ENCODE assay signal across 8 mouse cellular contexts in genomic region chr7:127026616-127026983, GRCm38 (mm10). TPM values are rescaled to one million over a fixed set of nuclear protein-coding genes. Genes with fewer than 3 reads are reported as not detected.
A peak's percentile ranks its signal among the peaks of the same experiment; 100 is the strongest.
DNase-seq lines count a peak whose midpoint lies in the region; ATAC-seq and TF ChIP-seq lines count a peak whose summit lies in the region.

No protein-coding gene starts in this region.

- H3K4me3 ChIP-seq in heart, embryonic 14.5 days (ENCODE audit: control insufficient read depth in 1 of 2, insufficient read depth in 1 of 2, low read depth in 1 of 2, low read length in 2 of 2) = peak overlapping the region; percentile 88 to 98
- peak overlapping the region; percentile 77 for H3K4me3 ChIP-seq in G1E (ENCODE audit: low read depth, low read length)
- peak overlapping the region; percentile 94 for H3K4me3 ChIP-seq in forebrain, embryonic 13.5 days
- peak overlapping the region; percentile 99 for H3K4me3 ChIP-seq in liver, embryonic 11.5 days (ENCODE audit: low read depth, low read length)

- peaks cover 19 to 40% of the 10 kb centered on the region in 2 experiments for H3K4me1 ChIP-seq in heart, embryonic 14.5 days (ENCODE audit: control insufficient read depth in 2 of 2, insufficient read depth in 2 of 2, low read length in 2 of 2)
- H3K4me1 ChIP-seq in G1E (ENCODE audit: insufficient read depth, low read depth, low read length) = peaks cover 74% of the 10 kb centered on the region
- peaks cover 46% of the 10 kb centered on the region for H3K4me1 ChIP-seq in forebrain, embryonic 13.5 days
- peaks cover 47% of the 10 kb centered on the region for H3K4me1 ChIP-seq in liver, embryonic 11.5 days (replicated peaks; ENCODE audit: control insufficient read depth, insufficient read depth, low read length)

- ATAC-seq in heart, embryonic 14.5 days (ENCODE audit: insufficient number of reproducible peaks, insufficient read depth, low FRiP score, low read depth) = no peak
- no peak for ATAC-seq in G1E (ENCODE audit: extremely low read depth, insufficient number of reproducible peaks, low FRiP score, poor library complexity, severe bottlenecking)
- no peak for ATAC-seq in forebrain, embryonic 13.5 days
- no peak; the same call in 1 of the 2 replicates for ATAC-seq in liver, embryonic 11.5 days (replicated peaks; ENCODE audit: low FRiP score)
- no peak for ATAC-seq in frontal cortex, adult (ENCODE audit: low TSS enrichment)

- peak overlapping the region; percentile 99 for H3K9ac ChIP-seq in heart, embryonic 14.5 days (ENCODE audit: low read length)
- H3K9ac ChIP-seq in forebrain, embryonic 13.5 days = peak overlapping the region; percentile 100
- peak overlapping the region; percentile 100 for H3K9ac ChIP-seq in liver, embryonic 11.5 days (ENCODE audit: low read depth, low read length)

- peak overlapping the region; percentile 96 for H3K4me2 ChIP-seq in heart, embryonic 14.5 days (ENCODE audit: low read length)
- peak overlapping the region; percentile 99 for H3K4me2 ChIP-seq in forebrain, embryonic 13.5 days
- peak overlapping the region; percentile 99 for H3K4me2 ChIP-seq in liver, embryonic 11.5 days

- peaks cover 72% of the 10 kb centered on the region for H3K36me3 ChIP-seq in heart, embryonic 14.5 days (ENCODE audit: control insufficient read depth, insufficient read depth, low read length)
- peaks cover 82% of the 10 kb centered on the region for H3K36me3 ChIP-seq in G1E (replicated peaks)
- H3K36me3 ChIP-seq in forebrain, embryonic 13.5 days (ENCODE audit: poor library complexity, severe bottlenecking) = peaks cover 61% of the 10 kb centered on the region
- peaks cover 52% of the 10 kb centered on the region for H3K36me3 ChIP-seq in liver, embryonic 11.5 days (ENCODE audit: control insufficient read depth, insufficient read depth, low read length)

- DNase-seq in heart, postnatal 10 days = no peak
- no peak for DNase-seq in G1E (ENCODE audit: low spot score)
- DNase-seq in liver, embryonic 11.5 days (ENCODE audit: low spot score) = peak; percentile 77
- peak; percentile 76 for DNase-seq in spleen, adult 18-20 months
- DNase-seq in kidney, postnatal 4 days = no peak

- TF ChIP-seq CTCF in G1E (IDR thresholded peaks at IDR 0.05; ENCODE audit: low read depth, low read length) = no peak

- intact Hi-C loops in heart, postnatal 10 days (cut with DNase I) = loop anchor here (5.0 kb wide), 2 partner anchors 76 to 204 kb away; no protein-coding TSS in a partner anchor

- no peaks in the 10 kb centered on the region for H3K27me3 ChIP-seq in heart, embryonic 14.5 days (ENCODE audit: control insufficient read depth, insufficient read depth, low read length)
- no peaks in the 10 kb centered on the region for H3K27me3 ChIP-seq in G1E (ENCODE audit: insufficient read depth, low read length)
- no peaks in the 10 kb centered on the region for H3K27me3 ChIP-seq in forebrain, embryonic 13.5 days
- H3K27me3 ChIP-seq in liver, embryonic 11.5 days (replicated peaks; ENCODE audit: control insufficient read depth, insufficient read depth, low read length) = no peaks in the 10 kb centered on the region

- H3K9me3 ChIP-seq in heart, embryonic 14.5 days (ENCODE audit: control insufficient read depth, low read length) = no peaks in the 10 kb centered on the region
- no peaks in the 10 kb centered on the region for H3K9me3 ChIP-seq in G1E (replicated peaks)
- H3K9me3 ChIP-seq in forebrain, embryonic 13.5 days (replicated peaks) = no peaks in the 10 kb centered on the region
- H3K9me3 ChIP-seq in liver, embryonic 11.5 days (ENCODE audit: control insufficient read depth, low read length) = no peaks in the 10 kb centered on the region

- WGBS in heart, embryonic 14.5 days = no CpG with 5 or more reads among the region's 48 CpGs
- no CpG with 5 or more reads among the region's 48 CpGs for WGBS in forebrain, embryonic 13.5 days
- WGBS in liver, embryonic 11.5 days = no CpG with 5 or more reads among the region's 48 CpGs

- peak overlapping the region; percentile 91 to 100 for H3K27ac ChIP-seq in heart, embryonic 14.5 days (replicated peaks in 1 of 2; ENCODE audit: control insufficient read depth in 1 of 2, insufficient read depth in 1 of 2, low read depth in 2 of 2, low read length in 2 of 2)
- peak overlapping the region; percentile 99 for H3K27ac ChIP-seq in forebrain, embryonic 13.5 days
- peak overlapping the region; percentile 100 for H3K27ac ChIP-seq in liver, embryonic 11.5 days (ENCODE audit: low read depth, low read length)

RNA-seq across cellular contexts. Expression of gene Maz, which starts 0.2 kb away (rescaled TPM):
- polyA plus RNA-seq in heart, embryonic 14.5 days (2014; fragmentation: Nextera tagmentation; extraction: Ambion mirVana) = 37.6 and 44.7 TPM in 2 replicates
- total RNA-seq in heart, postnatal 10 days (2021) = 100 to 1,000 TPM; 106 to 113 TPM
- 122 and 130 TPM in 2 replicates for total RNA-seq in G1E (2014; fragmentation: Nextera tagmentation)
- 81.3 and 113 TPM in 2 replicates for total RNA-seq in G1E (2017)
- 641 and 824 TPM in 2 replicates for polyA plus RNA-seq in G1E (2012)
- 63.9 and 65.8 TPM in 2 replicates for polyA plus RNA-seq in forebrain, embryonic 13.5 days (2015; fragmentation: Nextera tagmentation; extraction: Ambion mirVana)
- polyA plus RNA-seq in liver, embryonic 11.5 days (2014; fragmentation: Nextera tagmentation; extraction: Ambion mirVana) = 90.8 and 98.8 TPM in 2 replicates

RNA-seq across cellular contexts. Expression of gene Prrt2, which starts 5.6 kb away (rescaled TPM):
- 2.1 and 3.2 TPM in 2 replicates for polyA plus RNA-seq in heart, embryonic 14.5 days (2014; fragmentation: Nextera tagmentation; extraction: Ambion mirVana)
- 1 to 10 TPM; 1.0 to 2.3 TPM for total RNA-seq in heart, postnatal 10 days (2021)
- total RNA-seq in G1E (2014; fragmentation: Nextera tagmentation) = 6.4 and 13.6 TPM in 2 replicates
- 0.35 TPM in 1 of 2 replicates, not detected in the other for total RNA-seq in G1E (2017)
- 1.5 and 2.0 TPM in 2 replicates for polyA plus RNA-seq in G1E (2012)
- 6.8 and 8.3 TPM in 2 replicates for polyA plus RNA-seq in forebrain, embryonic 13.5 days (2015; fragmentation: Nextera tagmentation; extraction: Ambion mirVana)
- polyA plus RNA-seq in liver, embryonic 11.5 days (2014; fragmentation: Nextera tagmentation; extraction: Ambion mirVana) = 4.5 and 5.4 TPM in 2 replicates

RNA-seq across cellular contexts. Expression of gene Gm42742, which starts 5.7 kb away (rescaled TPM):
- polyA plus RNA-seq in heart, embryonic 14.5 days (2014; fragmentation: Nextera tagmentation; extraction: Ambion mirVana) = 41.9 and 45.0 TPM in 2 replicates
- total RNA-seq in heart, postnatal 10 days (2021) = 10 to 100 TPM; 19.0 to 27.2 TPM
- total RNA-seq in G1E (2014; fragmentation: Nextera tagmentation) (21.4 and 35.9 TPM in 2 replicates), G1E (2017) (0.93 and 9.2 TPM in 2 replicates)
- polyA plus RNA-seq in G1E (2012) = 128 and 159 TPM in 2 replicates
- 41.1 and 88.0 TPM in 2 replicates for polyA plus RNA-seq in forebrain, embryonic 13.5 days (2015; fragmentation: Nextera tagmentation; extraction: Ambion mirVana)
- 19.8 and 52.9 TPM in 2 replicates for polyA plus RNA-seq in liver, embryonic 11.5 days (2014; fragmentation: Nextera tagmentation; extraction: Ambion mirVana)

RNA-seq across cellular contexts. Expression of gene Pagr1a, which starts 9.4 kb away (rescaled TPM):
- 23.1 and 25.4 TPM in 2 replicates for polyA plus RNA-seq in heart, embryonic 14.5 days (2014; fragmentation: Nextera tagmentation; extraction: Ambion mirVana)
- 10 to 100 TPM in 1 of 2 experiments, 1 to 10 TPM in 1; 6.4 to 19.6 TPM for total RNA-seq in heart, postnatal 10 days (2021)
- total RNA-seq in G1E (2014; fragmentation: Nextera tagmentation) (36.2 and 40.1 TPM in 2 replicates), G1E (2017) (46.5 and 51.2 TPM in 2 replicates)
- 30.4 and 56.1 TPM in 2 replicates for polyA plus RNA-seq in G1E (2012)
- polyA plus RNA-seq in forebrain, embryonic 13.5 days (2015; fragmentation: Nextera tagmentation; extraction: Ambion mirVana) = 41.7 and 74.5 TPM in 2 replicates
- 45.6 and 75.0 TPM in 2 replicates for polyA plus RNA-seq in liver, embryonic 11.5 days (2014; fragmentation: Nextera tagmentation; extraction: Ambion mirVana)

RNA-seq across cellular contexts. Expression of gene Pagr1b, which starts 10.3 kb away (rescaled TPM):
- 0.84 TPM in 1 of 2 replicates, not detected in the other for polyA plus RNA-seq in heart, embryonic 14.5 days (2014; fragmentation: Nextera tagmentation; extraction: Ambion mirVana)
- not detected for total RNA-seq in heart, postnatal 10 days (2021)
- total RNA-seq in G1E (2014; fragmentation: Nextera tagmentation) (not detected in 2 replicates), G1E (2017) (1.0 TPM in 1 of 2 replicates, not detected in the other)
- 4.6 and 6.2 TPM in 2 replicates for polyA plus RNA-seq in G1E (2012)
- 0.65 and 1.0 TPM in 2 replicates for polyA plus RNA-seq in forebrain, embryonic 13.5 days (2015; fragmentation: Nextera tagmentation; extraction: Ambion mirVana)
- polyA plus RNA-seq in liver, embryonic 11.5 days (2014; fragmentation: Nextera tagmentation; extraction: Ambion mirVana) = 0.41 TPM in 1 of 2 replicates, not detected in the other

Comparison
In these comparisons a context has a peak if more than half of its experiments do, and no peak if none do; other contexts are left out.
1. DNase-seq: peak in liver, embryonic 11.5 days (single experiment) and spleen, adult 18-20 months (2 of 2); none in heart, postnatal 10 days (0 of 2), G1E (single experiment) and kidney, postnatal 4 days (0 of 2).
2. Peak in every context shown above with its lines, with median percentiles within 50 percentile points of each other: H3K27ac ChIP-seq, H3K4me2 ChIP-seq, H3K4me3 ChIP-seq and H3K9ac ChIP-seq.